ENCODE assay signal across 8 mouse cellular contexts in the genomic region with DNA sequence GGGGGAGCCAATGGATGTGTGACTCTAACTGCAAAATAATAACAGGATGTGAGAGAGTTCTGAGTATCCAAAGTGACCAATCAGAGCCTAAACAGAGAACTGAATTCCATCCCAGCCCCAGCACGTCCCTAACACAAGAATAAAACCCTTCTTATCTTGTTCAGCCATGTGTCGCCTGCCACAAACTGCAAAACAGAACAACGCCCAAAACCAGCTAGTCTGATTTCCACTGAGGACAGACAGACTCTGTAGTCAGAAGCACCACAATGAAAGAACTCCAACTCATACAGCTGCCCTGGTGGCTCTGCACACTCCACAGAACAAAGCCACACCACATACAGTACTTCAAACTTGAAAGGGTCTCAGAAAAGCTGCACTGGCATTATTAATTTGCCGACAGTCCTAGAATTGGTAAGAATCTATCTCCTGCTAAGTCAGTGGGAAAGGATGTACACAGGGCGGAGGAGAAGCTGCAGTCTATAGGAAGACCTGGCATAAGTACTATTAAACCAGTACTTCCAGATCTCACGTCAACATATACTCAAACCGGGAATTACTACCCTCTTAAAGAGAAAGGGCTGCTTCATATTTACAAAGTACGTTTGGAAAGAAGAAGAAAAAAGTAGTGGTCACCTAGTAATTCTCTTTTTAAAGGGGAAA. TPM values are rescaled to one million over a fixed set of nuclear protein-coding genes. Genes with fewer than 3 reads are reported as not detected.
DNase-seq lines count a peak whose midpoint lies in the region; ATAC-seq and TF ChIP-seq lines count a peak whose summit lies in the region.

No protein-coding gene starts in this region.

- no peak for TF ChIP-seq CTCF in thymus, adult 2 months (IDR thresholded peaks at IDR 0.05; ENCODE audit: borderline replicate concordance, control insufficient read depth, extremely low read depth, insufficient read depth, low read length, poor library complexity)

- H3K9me3 ChIP-seq in heart, embryonic 15.5 days (replicated peaks) = no peaks in the 10 kb centered on the region

- WGBS in heart, embryonic 15.5 days = 40% methylated on average over 8 of the region's 8 CpGs
- 82% methylated on average over 8 of the region's 8 CpGs for WGBS in thymus, adult 2 months

- H3K36me3 ChIP-seq in heart, embryonic 15.5 days = no peaks in the 10 kb centered on the region
- no peaks in the 10 kb centered on the region for H3K36me3 ChIP-seq in thymus, adult 2 months (ENCODE audit: control insufficient read depth, insufficient read depth, low read length)

- no peak for TF ChIP-seq POLR2A in thymus, adult 2 months (IDR thresholded peaks at IDR 0.05; ENCODE audit: control insufficient read depth, extremely low read depth, insufficient read depth, low read length, poor library complexity)

- peak; percentile 33; the same call in 1 of the 2 replicates for ATAC-seq in heart, embryonic 15.5 days (replicated peaks; ENCODE audit: insufficient number of reproducible peaks, insufficient read depth, low FRiP score, low read depth)

- 0 out of 2 replicates have a peak overlapping the region, but pooled peaks have one; percentile 3 for H3K9ac ChIP-seq in heart, embryonic 15.5 days

- DNase-seq in retina, postnatal 1 day = peak; percentile 7
- no peak for DNase-seq in retina, embryonic 14.5 days (ENCODE audit: low spot score)
- peak; percentile 45 for DNase-seq in lung, postnatal 10 days
- no peak for DNase-seq in thymus, adult 2 months
- no peak for DNase-seq in cerebellum, postnatal 14 days
- no peak for DNase-seq in kidney, adult 11 months
- DNase-seq in cerebellum, postnatal 4 days (ENCODE audit: low spot score in 2 of 2) = no peak

- peak overlapping the region; percentile 66 for H3K27ac ChIP-seq in heart, embryonic 15.5 days
- no peak overlapping the region for H3K27ac ChIP-seq in thymus, adult 2 months (ENCODE audit: control insufficient read depth, insufficient read depth, low read length)

- peak overlapping the region; percentile 82 for H3K4me2 ChIP-seq in heart, embryonic 15.5 days

- no peaks in the 10 kb centered on the region for H3K27me3 ChIP-seq in heart, embryonic 15.5 days
- H3K27me3 ChIP-seq in thymus, adult 2 months (ENCODE audit: control insufficient read depth, insufficient read depth, low read length) = peaks cover 15% of the 10 kb centered on the region

- H3K4me3 ChIP-seq in heart, embryonic 15.5 days = peak overlapping the region; percentile 87
- no peak overlapping the region for H3K4me3 ChIP-seq in thymus, adult 2 months (ENCODE audit: control insufficient read depth, insufficient read depth, low read length)

- H3K4me1 ChIP-seq in heart, embryonic 15.5 days (replicated peaks) = peaks cover 33% of the 10 kb centered on the region
- H3K4me1 ChIP-seq in thymus, adult 2 months (replicated peaks; ENCODE audit: control insufficient read depth, insufficient read depth, low read length) = peaks cover 9% of the 10 kb centered on the region

RNA-seq across cellular contexts. Expression of a gene that starts 5.0 kb away (rescaled TPM):
- polyA plus RNA-seq in heart, embryonic 15.5 days (2015; fragmentation: Nextera tagmentation; extraction: Ambion mirVana) = 11.0 and 11.3 TPM in 2 replicates
- 5.7 and 7.1 TPM in 2 replicates for polyA plus RNA-seq in thymus, adult 2 months (2012; rRNA removed)

RNA-seq across cellular contexts. Expression of a gene that starts 14.3 kb away (rescaled TPM):
- 10.2 and 11.8 TPM in 2 replicates for polyA plus RNA-seq in heart, embryonic 15.5 days (2015; fragmentation: Nextera tagmentation; extraction: Ambion mirVana)
- 0.19 and 0.59 TPM in 2 replicates for polyA plus RNA-seq in thymus, adult 2 months (2012; rRNA removed)

Comparison
In these comparisons a context has a peak if more than half of its experiments do, and no peak if none do; other contexts are left out.
1. DNase-seq: peak in retina, postnatal 1 day (single experiment) and lung, postnatal 10 days (single experiment); none in retina, embryonic 14.5 days (single experiment), thymus, adult 2 months (single experiment), cerebellum, postnatal 14 days (0 of 2), kidney, adult 11 months (single experiment) and cerebellum, postnatal 4 days (0 of 2).